Mouse (Mus musculus): ENCODE measurements around the gene Best3. TPM values are rescaled to one million over a fixed set of nuclear protein-coding genes. Genes with fewer than 3 reads are reported as not detected.

Gene Best3
- polyA plus RNA-seq, 1 experiment from 2014 or later, result 0.10 TPM

DNA sequence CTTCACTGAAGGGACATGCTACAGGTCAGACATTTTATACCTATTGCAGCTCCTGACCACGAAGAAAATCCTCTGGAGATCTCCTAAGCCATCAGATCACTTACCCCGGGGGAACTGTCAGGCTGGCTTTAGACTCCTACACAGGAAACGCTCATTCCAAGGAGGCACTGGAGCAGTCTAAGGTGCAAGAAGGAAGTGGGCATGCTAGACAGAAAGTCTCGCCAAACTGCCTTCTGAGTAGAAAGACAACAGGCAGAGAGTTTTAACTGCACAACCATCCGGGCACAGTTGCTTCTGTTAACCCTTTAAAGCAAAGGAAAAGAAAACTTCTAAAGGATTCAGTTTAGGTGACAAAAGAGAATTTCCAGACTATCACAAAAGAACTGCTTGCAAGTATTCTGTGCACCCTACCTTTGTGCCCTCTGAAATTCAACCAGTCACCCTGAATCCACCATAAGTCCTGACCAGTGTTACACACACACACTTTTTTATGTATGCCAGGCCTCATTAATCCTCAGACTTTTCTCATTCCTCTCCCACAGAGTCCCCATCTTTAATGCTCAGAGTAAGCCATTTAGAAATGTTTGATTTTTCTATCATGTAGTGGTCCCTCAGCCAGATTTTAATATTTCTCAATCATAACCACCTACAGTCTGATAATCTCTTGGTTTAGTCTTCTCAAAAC is 28.1 kb upstream of the Best3 start:
- no peaks in the 10 kb centered on the region for H3K27me3 ChIP-seq
- H3K27ac ChIP-seq (replicated peaks), result no peak overlapping the region
- no peaks in the 10 kb centered on the region for H3K9me3 ChIP-seq
- H3K9ac ChIP-seq (replicated peaks), result no peak overlapping the region
- no peak for ATAC-seq (replicated peaks)
- WGBS, result 58% methylated on average over 5 of the region's 5 CpGs
- H3K36me3 ChIP-seq, result no peaks in the 10 kb centered on the region
- H3K4me3 ChIP-seq, result no peak overlapping the region
- H3K4me1 ChIP-seq, result no peaks in the 10 kb centered on the region
- no peak overlapping the region for H3K4me2 ChIP-seq (replicated peaks)

DNA sequence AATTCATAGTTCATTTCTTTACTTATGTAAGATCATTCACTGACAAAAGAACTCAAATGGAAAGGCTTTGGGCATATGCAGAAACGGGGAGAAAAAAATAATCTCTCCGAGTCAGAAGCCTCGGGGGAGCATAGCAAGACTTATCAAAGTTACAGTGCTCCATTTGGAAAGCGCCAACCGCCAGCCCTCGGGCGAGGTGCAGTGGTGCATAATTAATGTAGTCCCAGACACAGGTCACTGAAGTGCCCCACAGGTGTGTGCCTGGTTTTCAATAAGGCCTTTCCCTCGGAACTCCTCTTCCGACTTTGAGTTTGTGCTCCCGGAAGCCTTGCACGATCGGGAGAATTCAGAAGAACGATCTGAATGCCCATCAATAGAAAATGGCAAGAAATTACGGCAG is 24.0 kb upstream of the Best3 start:
- Histone ChIP-seq H3K27ac (replicated peaks) (no peak overlapping the region), H3K9ac (replicated peaks) (no peak overlapping the region), H3K4me2 (replicated peaks) (no peak overlapping the region), H3K4me3 (no peak overlapping the region), H3K27me3 (no peaks in the 10 kb centered on the region), H3K36me3 (no peaks in the 10 kb centered on the region), H3K9me3 (no peaks in the 10 kb centered on the region), H3K4me1 (no peaks in the 10 kb centered on the region)
- WGBS, result 84% methylated on average over 14 of the region's 14 CpGs
- no peak for ATAC-seq (replicated peaks)

DNA sequence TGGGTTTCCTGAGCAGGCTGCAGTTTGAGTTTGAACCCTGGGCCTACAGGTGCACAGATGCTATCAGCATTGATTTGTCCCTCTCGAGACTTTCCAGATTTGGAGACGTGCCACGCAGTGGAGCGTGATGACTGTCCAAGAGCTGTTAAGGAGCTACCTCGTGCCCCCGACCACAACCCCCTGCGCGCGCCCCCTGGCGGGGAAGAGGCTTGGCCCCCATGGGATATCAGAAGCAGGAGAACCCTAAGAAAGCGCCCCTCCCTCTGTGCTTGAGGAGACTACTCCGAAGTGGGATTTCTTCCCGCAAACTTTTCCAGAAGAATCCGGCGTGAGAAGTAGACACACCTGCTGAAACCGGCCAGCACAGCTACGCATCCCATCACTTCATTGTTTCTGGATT is 23.3 kb upstream of the Best3 start:
- Histone ChIP-seq H3K9ac (replicated peaks) (no peak overlapping the region), H3K4me1 (no peaks in the 10 kb centered on the region), H3K4me3 (no peak overlapping the region), H3K27me3 (no peaks in the 10 kb centered on the region), H3K9me3 (no peaks in the 10 kb centered on the region), H3K4me2 (replicated peaks) (no peak overlapping the region), H3K27ac (replicated peaks) (no peak overlapping the region), H3K36me3 (no peaks in the 10 kb centered on the region)
- no peak for ATAC-seq (replicated peaks)
- 60% methylated on average over 17 of the region's 17 CpGs for WGBS

DNA sequence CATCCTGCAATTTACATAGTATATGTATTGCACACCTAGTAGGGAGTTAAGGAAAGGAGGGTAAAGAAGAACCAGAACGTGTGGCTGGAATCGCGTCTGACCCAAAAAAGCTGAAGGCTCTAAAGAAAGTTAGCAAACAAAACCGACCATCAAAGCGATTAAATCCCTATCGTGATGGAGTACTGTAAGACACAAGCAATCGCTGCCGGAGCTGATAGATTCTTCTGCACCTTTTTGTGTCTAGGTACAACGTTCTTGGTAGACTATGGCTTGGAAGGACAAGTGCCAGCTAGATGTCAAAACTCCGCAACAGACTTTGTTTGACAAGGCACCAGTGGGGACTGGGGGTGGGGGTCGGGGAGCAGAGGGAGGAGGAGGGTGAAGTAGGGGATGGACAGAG is 22.0 kb upstream of the Best3 start:
- H3K4me1 ChIP-seq, result no peaks in the 10 kb centered on the region
- H3K27me3 ChIP-seq, result no peaks in the 10 kb centered on the region
- 85% methylated on average over 11 of the region's 11 CpGs for WGBS
- H3K9me3 ChIP-seq, result no peaks in the 10 kb centered on the region
- no peak overlapping the region for H3K9ac ChIP-seq (replicated peaks)
- H3K4me2 ChIP-seq (replicated peaks), result no peak overlapping the region
- no peak overlapping the region for H3K4me3 ChIP-seq
- no peak for ATAC-seq (replicated peaks)
- no peak overlapping the region for H3K27ac ChIP-seq (replicated peaks)
- no peaks in the 10 kb centered on the region for H3K36me3 ChIP-seq

DNA sequence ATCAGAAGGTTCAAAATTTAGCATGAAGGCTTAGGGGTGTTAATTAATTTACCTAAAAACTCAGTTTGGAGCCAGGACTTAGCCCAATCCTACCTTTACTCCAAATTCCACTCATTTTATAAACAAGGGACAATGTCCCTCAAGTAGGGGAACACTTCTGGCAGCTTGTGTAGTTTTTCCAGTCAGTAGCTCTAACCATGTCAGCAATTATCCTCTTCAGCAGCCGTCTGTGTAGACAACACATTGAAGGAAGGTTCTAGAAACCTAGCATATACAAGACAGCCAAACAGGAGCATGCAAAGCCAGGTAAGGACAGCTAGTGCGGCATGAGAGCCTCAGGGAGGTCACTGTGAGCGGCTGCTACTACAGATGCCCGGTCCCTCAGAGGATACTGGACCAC is 21.5 kb upstream of the Best3 start:
- H3K4me3 ChIP-seq, result no peak overlapping the region
- H3K36me3 ChIP-seq, result no peaks in the 10 kb centered on the region
- H3K27me3 ChIP-seq, result no peaks in the 10 kb centered on the region
- H3K27ac ChIP-seq (replicated peaks), result no peak overlapping the region
- no peak overlapping the region for H3K9ac ChIP-seq (replicated peaks)
- H3K9me3 ChIP-seq, result no peaks in the 10 kb centered on the region
- no peak overlapping the region for H3K4me2 ChIP-seq (replicated peaks)
- ATAC-seq (replicated peaks), result no peak
- H3K4me1 ChIP-seq, result no peaks in the 10 kb centered on the region
- 86% methylated on average over 4 of the region's 4 CpGs for WGBS

DNA sequence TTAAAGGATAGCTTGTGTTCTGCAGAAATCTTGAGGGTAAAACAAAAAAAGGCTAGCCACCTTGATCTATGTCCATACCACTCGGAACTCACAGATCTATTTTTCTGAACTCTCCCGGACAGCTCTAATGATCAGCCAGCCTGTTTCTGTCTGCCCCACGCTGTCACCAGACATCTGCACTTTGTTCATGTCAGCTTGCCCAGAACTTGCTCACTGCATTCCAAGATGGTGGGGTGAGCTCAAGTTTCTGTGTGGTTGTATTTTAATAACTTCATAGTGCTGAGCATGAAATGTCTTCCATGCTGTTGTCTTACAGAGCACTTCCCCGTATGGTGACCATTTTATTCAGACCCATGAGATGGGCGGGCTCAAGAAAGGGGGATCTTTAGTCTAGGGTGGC is 20.8 kb upstream of the Best3 start:
- Histone ChIP-seq H3K4me3 (no peak overlapping the region), H3K27ac (replicated peaks) (no peak overlapping the region), H3K36me3 (no peaks in the 10 kb centered on the region), H3K9me3 (no peaks in the 10 kb centered on the region), H3K9ac (replicated peaks) (no peak overlapping the region), H3K4me2 (replicated peaks) (no peak overlapping the region), H3K4me1 (no peaks in the 10 kb centered on the region), H3K27me3 (no peaks in the 10 kb centered on the region)
- ATAC-seq (replicated peaks), result no peak
- WGBS, result 83% methylated on average over 5 of the region's 5 CpGs

DNA sequence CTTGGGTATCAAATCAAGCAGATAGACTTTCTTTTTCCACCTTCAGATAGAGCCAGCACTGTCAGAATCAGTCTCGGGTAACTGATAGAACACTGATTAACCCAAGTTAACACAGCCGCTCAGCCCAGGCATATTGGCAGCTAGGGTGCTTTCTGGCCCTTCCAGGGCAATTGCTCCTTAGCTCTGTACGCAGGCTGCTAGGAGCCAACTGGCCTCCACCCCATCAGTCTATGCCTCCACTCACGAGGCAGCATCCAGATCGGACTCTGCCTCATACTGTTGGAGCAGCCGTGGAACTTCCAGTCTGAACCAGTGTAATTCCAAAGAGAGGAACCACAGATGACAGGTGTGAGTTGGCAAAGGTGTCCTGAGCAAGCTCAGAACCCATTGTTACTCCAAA is 20.0 kb upstream of the Best3 start:
- Histone ChIP-seq H3K4me2 (replicated peaks) (no peak overlapping the region), H3K9ac (replicated peaks) (no peak overlapping the region), H3K4me3 (no peak overlapping the region), H3K4me1 (no peaks in the 10 kb centered on the region), H3K27ac (replicated peaks) (no peak overlapping the region), H3K36me3 (no peaks in the 10 kb centered on the region), H3K27me3 (no peaks in the 10 kb centered on the region), H3K9me3 (no peaks in the 10 kb centered on the region)
- ATAC-seq (replicated peaks), result no peak
- WGBS, result 81% methylated on average over 6 of the region's 6 CpGs

DNA sequence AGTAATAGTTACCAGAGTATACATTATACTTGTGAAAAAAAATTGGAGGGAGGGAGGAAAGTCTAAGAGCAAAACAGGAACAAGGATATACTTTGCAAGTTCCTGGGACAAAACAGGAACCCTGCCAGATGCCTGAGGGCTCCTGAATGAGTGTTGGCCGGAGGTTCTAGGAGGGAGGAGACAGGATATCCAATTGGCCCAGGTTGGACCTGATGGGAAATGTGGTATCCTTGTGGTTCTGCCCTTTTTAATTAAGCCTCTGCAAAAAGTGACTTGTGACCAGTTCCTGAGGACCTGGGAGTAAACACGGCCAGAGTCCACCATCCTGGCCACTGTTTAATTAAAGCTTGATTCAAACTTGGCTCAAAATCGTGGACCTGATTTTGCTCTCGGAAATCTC is 17.4 kb upstream of the Best3 start:
- Histone ChIP-seq H3K4me3 (no peak overlapping the region), H3K4me2 (replicated peaks) (no peak overlapping the region), H3K36me3 (no peaks in the 10 kb centered on the region), H3K27ac (replicated peaks) (no peak overlapping the region), H3K4me1 (no peaks in the 10 kb centered on the region), H3K9ac (replicated peaks) (no peak overlapping the region), H3K9me3 (no peaks in the 10 kb centered on the region), H3K27me3 (no peaks in the 10 kb centered on the region)
- 83% methylated on average over 4 of the region's 4 CpGs for WGBS
- ATAC-seq (replicated peaks), result no peak

DNA sequence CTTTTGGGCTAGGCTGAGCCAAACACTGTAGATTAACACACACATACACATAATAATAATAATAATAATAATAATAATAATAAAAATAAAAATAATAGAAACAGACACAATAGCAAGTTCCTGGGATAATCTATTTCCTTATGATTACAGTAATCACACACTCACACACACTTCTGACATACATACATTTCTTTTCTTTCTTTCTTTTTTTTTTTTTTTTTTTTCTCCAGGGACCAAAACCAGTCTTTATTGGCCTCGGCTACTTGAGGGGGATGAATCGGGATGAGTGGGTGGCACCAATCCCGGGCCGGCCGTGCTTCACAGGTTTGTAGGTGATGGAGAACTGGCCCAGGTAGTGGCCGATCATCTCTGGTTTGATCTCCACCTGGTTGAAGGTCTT is 13.6 kb upstream of the Best3 start, which contains the start of gene Gm10271:
Gene Gm10271, minus strand, starts transcription at position 101 of the 400 bp plus-strand sequence.
- no peak within 1 kb of the TSS for H3K9ac ChIP-seq (replicated peaks)
- no peaks in the 10 kb centered on the region for H3K9me3 ChIP-seq
- 98% methylated on average over 6 of the region's 6 CpGs for WGBS
- no peak within 1 kb of the TSS for H3K4me3 ChIP-seq
- no peak within 1 kb of the TSS for H3K27ac ChIP-seq (replicated peaks)
- H3K36me3 ChIP-seq, result no peaks in the 10 kb centered on the region
- no peak for ATAC-seq (replicated peaks)
- no peaks in the 10 kb centered on the region for H3K27me3 ChIP-seq
- no peaks in the 10 kb centered on the region for H3K4me1 ChIP-seq
- H3K4me2 ChIP-seq (replicated peaks), result no peak within 1 kb of the TSS

DNA sequence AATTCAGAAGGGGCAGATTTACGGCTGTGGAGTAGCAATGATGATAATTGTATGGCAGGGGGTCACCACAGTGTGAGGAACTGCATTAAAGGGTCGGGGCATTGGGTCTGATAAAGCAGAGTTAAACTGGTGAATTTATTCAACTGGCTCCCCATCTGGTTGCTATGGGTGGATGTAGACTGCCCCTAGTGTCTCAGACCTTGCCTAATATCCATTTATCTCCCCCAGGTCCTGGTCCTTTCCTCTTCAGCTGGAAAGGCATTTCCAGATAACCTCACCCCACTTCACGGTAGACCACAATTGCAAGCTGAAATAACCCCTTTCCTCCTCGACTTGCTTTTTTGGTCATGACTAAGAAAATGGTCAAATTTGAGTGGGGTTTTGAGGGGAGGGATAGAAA is 8.7 kb upstream of the Best3 start:
- Histone ChIP-seq H3K27ac (replicated peaks) (no peak overlapping the region), H3K4me3 (no peak overlapping the region), H3K9ac (replicated peaks) (no peak overlapping the region), H3K27me3 (no peaks in the 10 kb centered on the region), H3K4me2 (replicated peaks) (no peak overlapping the region), H3K4me1 (no peaks in the 10 kb centered on the region), H3K36me3 (no peaks in the 10 kb centered on the region), H3K9me3 (no peaks in the 10 kb centered on the region)
- 67% methylated on average over 4 of the region's 4 CpGs for WGBS
- no peak for ATAC-seq (replicated peaks)

DNA sequence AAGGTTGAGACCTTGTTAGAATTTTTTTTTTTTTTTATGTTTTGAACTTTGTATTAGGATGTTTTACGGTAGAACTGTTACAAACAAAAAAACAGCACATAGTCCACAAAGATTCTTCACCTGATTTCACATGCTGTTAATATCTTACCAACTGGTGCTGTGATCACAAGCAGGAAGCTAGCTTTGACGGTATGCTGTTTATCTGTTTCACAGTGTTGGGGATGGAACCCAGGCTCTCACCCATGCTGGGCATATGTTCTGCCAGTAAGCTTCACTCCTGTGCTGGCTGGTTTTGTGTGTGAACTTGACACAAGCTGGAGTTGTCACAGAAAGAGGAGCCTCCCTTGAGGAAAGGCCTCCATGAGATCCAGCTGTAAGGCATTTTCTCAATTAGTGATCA is 8.3 kb upstream of the Best3 start:
- Histone ChIP-seq H3K9me3 (no peaks in the 10 kb centered on the region), H3K4me1 (no peaks in the 10 kb centered on the region), H3K27me3 (no peaks in the 10 kb centered on the region), H3K4me2 (replicated peaks) (no peak overlapping the region), H3K27ac (replicated peaks) (no peak overlapping the region), H3K36me3 (no peaks in the 10 kb centered on the region), H3K4me3 (no peak overlapping the region), H3K9ac (replicated peaks) (no peak overlapping the region)
- ATAC-seq (replicated peaks), result no peak
- whole genome bisulfite sequencing, result 87% methylated on average over 2 of the region's 2 CpGs

DNA sequence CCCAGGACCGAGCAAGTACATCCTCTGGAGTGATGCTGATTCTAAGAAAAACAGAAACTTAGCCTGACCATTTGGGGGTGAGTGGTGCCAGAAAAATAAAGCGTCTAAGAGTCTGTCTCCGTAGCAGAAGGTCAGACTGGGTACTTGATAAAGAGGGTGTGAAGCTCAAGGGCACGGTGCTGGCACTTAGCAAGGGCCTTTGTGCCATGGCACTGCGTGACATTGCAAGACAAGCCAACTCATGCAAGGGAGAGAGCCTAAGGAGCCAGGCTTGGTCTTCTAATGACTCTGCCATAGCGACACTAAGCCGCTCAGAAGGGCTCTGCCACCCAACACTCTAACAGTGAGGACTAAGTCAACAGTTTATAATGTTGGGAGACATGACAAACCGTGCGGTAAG is 7.3 kb upstream of the Best3 start:
- Histone ChIP-seq H3K4me2 (replicated peaks) (no peak overlapping the region), H3K9ac (replicated peaks) (no peak overlapping the region), H3K27me3 (no peaks in the 10 kb centered on the region), H3K27ac (replicated peaks) (no peak overlapping the region), H3K4me1 (no peaks in the 10 kb centered on the region), H3K36me3 (no peaks in the 10 kb centered on the region), H3K4me3 (no peak overlapping the region), H3K9me3 (no peaks in the 10 kb centered on the region)
- no peak for ATAC-seq (replicated peaks)
- WGBS, result 93% methylated on average over 9 of the region's 9 CpGs

DNA sequence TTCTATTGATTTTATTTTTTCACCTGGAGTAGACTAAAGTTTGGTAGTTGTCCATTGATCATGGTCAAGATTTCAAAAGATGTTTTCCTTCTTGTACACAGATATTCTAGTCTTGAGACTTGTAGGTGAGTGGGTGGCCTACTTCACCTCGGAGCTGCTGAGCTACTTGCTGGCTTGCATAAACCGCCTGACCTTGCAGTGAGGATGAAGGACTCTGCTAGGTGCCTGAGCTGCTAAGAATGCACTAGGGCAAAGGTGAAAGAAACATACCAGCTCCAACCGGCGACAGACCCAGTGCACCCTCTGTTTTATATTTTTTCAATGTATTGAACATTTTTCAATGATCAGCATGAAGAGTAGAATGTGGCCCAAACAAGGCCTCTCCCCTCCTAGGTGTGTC is 5.8 kb upstream of the Best3 start:
- H3K27me3 ChIP-seq, result no peaks in the 10 kb centered on the region
- no peak overlapping the region for H3K9ac ChIP-seq (replicated peaks)
- no peak overlapping the region for H3K27ac ChIP-seq (replicated peaks)
- no peaks in the 10 kb centered on the region for H3K4me1 ChIP-seq
- H3K4me3 ChIP-seq, result no peak overlapping the region
- WGBS, result 87% methylated on average over 4 of the region's 4 CpGs
- no peak overlapping the region for H3K4me2 ChIP-seq (replicated peaks)
- ATAC-seq (replicated peaks), result no peak
- H3K36me3 ChIP-seq, result no peaks in the 10 kb centered on the region
- no peaks in the 10 kb centered on the region for H3K9me3 ChIP-seq
